In genomic region chr17:24896993-24897269, GRCm38 (mm10) we compare ENCODE assay signal across 8 mouse cellular contexts. TPM values are rescaled to one million over a fixed set of nuclear protein-coding genes. Genes with fewer than 3 reads are reported as not detected.
A peak's percentile ranks its signal among the peaks of the same experiment; 100 is the strongest.
DNase-seq lines count a peak whose midpoint lies in the region; ATAC-seq and TF ChIP-seq lines count a peak whose summit lies in the region.

No protein-coding gene starts in this region.

- peak overlapping the region; percentile 96 for H3K27ac ChIP-seq in gastrocnemius, adult 2 months
- peak overlapping the region; percentile 59; the same call in 1 of the 2 replicates for H3K27ac ChIP-seq in spleen, adult 2 months (ENCODE audit: insufficient read depth, low read length)
- peak overlapping the region; percentile 89 for H3K27ac ChIP-seq in limb, embryonic 15.5 days

- no peak for DNase-seq in gastrocnemius, adult 2 months
- DNase-seq in gastrocnemius, postnatal 14 days = no peak
- DNase-seq in spleen, adult 2 months (ENCODE audit: low read depth in 1 of 2, low spot score in 2 of 2) = no peak
- DNase-seq in spleen, postnatal 14 days (ENCODE audit: low spot score in 2 of 2) = no peak
- peak; percentile 34 for DNase-seq in yolk sac, embryonic 10.5 days (ENCODE audit: low spot score)
- DNase-seq in gastrocnemius, postnatal 10 days = no peak
- no peak for DNase-seq in adrenal gland, postnatal 4 days (ENCODE audit: low spot score in 2 of 2)

- WGBS in spleen, adult 2 months = 65% methylated on average over 11 of the region's 11 CpGs
- WGBS in limb, embryonic 15.5 days = 34% methylated on average over 11 of the region's 11 CpGs

- peak overlapping the region; percentile 95 for H3K4me2 ChIP-seq in limb, embryonic 15.5 days

- H3K27me3 ChIP-seq in spleen, adult 2 months (ENCODE audit: control insufficient read depth, insufficient read depth, low read length) = no peaks in the 10 kb centered on the region
- no peaks in the 10 kb centered on the region for H3K27me3 ChIP-seq in limb, embryonic 15.5 days

- no peak for TF ChIP-seq CTCF in gastrocnemius, adult 2 months (IDR thresholded peaks at IDR 0.05)
- no peak for TF ChIP-seq CTCF in spleen, adult 2 months (IDR thresholded peaks at IDR 0.05; ENCODE audit: extremely low read depth, insufficient read depth, insufficient read length, insufficient replicate concordance)

- TF ChIP-seq POLR2A in spleen, adult 2 months (IDR thresholded peaks at IDR 0.05; ENCODE audit: low read depth, low read length) = no peak

- peak overlapping the region; percentile 92 for H3K9ac ChIP-seq in limb, embryonic 15.5 days

- H3K9me3 ChIP-seq in limb, embryonic 15.5 days = no peaks in the 10 kb centered on the region

- H3K36me3 ChIP-seq in spleen, adult 2 months (ENCODE audit: control insufficient read depth, insufficient read depth, low read length) = peaks cover 34% of the 10 kb centered on the region
- peaks cover 68% of the 10 kb centered on the region for H3K36me3 ChIP-seq in limb, embryonic 15.5 days

- no peak for ATAC-seq in limb, embryonic 15.5 days (ENCODE audit: insufficient number of reproducible peaks, low FRiP score, low TSS enrichment, low read depth)

- peak overlapping the region; percentile 80 for H3K4me3 ChIP-seq in gastrocnemius, adult 2 months
- peak overlapping the region; percentile 86 for H3K4me3 ChIP-seq in spleen, adult 2 months (ENCODE audit: extremely low read depth, insufficient read depth, insufficient read length)
- peak overlapping the region; percentile 90 for H3K4me3 ChIP-seq in limb, embryonic 15.5 days

- H3K4me1 ChIP-seq in spleen, adult 2 months (ENCODE audit: control insufficient read depth, insufficient read depth, insufficient read length) = peaks cover 14% of the 10 kb centered on the region
- H3K4me1 ChIP-seq in limb, embryonic 15.5 days = peaks cover 40% of the 10 kb centered on the region

- intact Hi-C loops in gastrocnemius, adult 2 months (cut with DNase I) = no loop called here
- intact Hi-C loops in gastrocnemius, postnatal 14 days (cut with DNase I; ENCODE audit: low total_unique reads) = no loop called here

RNA-seq across cellular contexts. Expression of gene Nme3, which starts 0.6 kb away (rescaled TPM):
- 10 to 100 TPM; 10.2 to 13.1 TPM for total RNA-seq in gastrocnemius, adult 2 months (2021)
- total RNA-seq in gastrocnemius, postnatal 14 days (2021) = 1 to 10 TPM; 7.6 to 9.0 TPM
- 45.3 and 54.4 TPM in 2 replicates for polyA plus RNA-seq in spleen, adult 2 months (2012; rRNA removed)
- polyA plus RNA-seq in limb, embryonic 15.5 days (2015; fragmentation: Nextera tagmentation; extraction: Ambion mirVana) = 31.9 and 36.0 TPM in 2 replicates
- total RNA-seq in gastrocnemius, postnatal 10 days (2021) = 10 to 100 TPM; 13.5 to 14.7 TPM
- total RNA-seq in adrenal gland, postnatal 4 days (2021) = 10 to 100 TPM; 73.7 to 76.7 TPM

RNA-seq across cellular contexts. Expression of gene Mrps34, which starts 2.0 kb away (rescaled TPM):
- 10 to 100 TPM; 75.8 to 95.7 TPM for total RNA-seq in gastrocnemius, adult 2 months (2021)
- total RNA-seq in gastrocnemius, postnatal 14 days (2021) = 100 to 1,000 TPM; 118 to 120 TPM
- 68.9 and 106 TPM in 2 replicates for polyA plus RNA-seq in spleen, adult 2 months (2012; rRNA removed)
- 81.9 and 86.9 TPM in 2 replicates for polyA plus RNA-seq in limb, embryonic 15.5 days (2015; fragmentation: Nextera tagmentation; extraction: Ambion mirVana)
- total RNA-seq in gastrocnemius, postnatal 10 days (2021) = 100 to 1,000 TPM; 108 to 121 TPM
- 100 to 1,000 TPM; 135 to 137 TPM for total RNA-seq in adrenal gland, postnatal 4 days (2021)

RNA-seq across cellular contexts. Expression of gene Eme2, which starts 2.0 kb away (rescaled TPM):
- total RNA-seq in gastrocnemius, adult 2 months (2021) = 10 to 100 TPM in 1 of 2 experiments, 1 to 10 TPM in 1; 9.3 to 10.9 TPM
- 10 to 100 TPM; 13.9 to 14.5 TPM for total RNA-seq in gastrocnemius, postnatal 14 days (2021)
- polyA plus RNA-seq in spleen, adult 2 months (2012; rRNA removed) = 35.2 and 45.9 TPM in 2 replicates
- 27.4 and 29.9 TPM in 2 replicates for polyA plus RNA-seq in limb, embryonic 15.5 days (2015; fragmentation: Nextera tagmentation; extraction: Ambion mirVana)
- 10 to 100 TPM; 12.0 to 20.8 TPM for total RNA-seq in gastrocnemius, postnatal 10 days (2021)
- total RNA-seq in adrenal gland, postnatal 4 days (2021) = 10 to 100 TPM; 63.5 to 66.9 TPM

RNA-seq across cellular contexts. Expression of gene Spsb3, which starts 10.5 kb away (rescaled TPM):
- 10 to 100 TPM; 30.4 to 37.7 TPM for total RNA-seq in gastrocnemius, adult 2 months (2021)
- 10 to 100 TPM; 24.4 to 29.2 TPM for total RNA-seq in gastrocnemius, postnatal 14 days (2021)
- 76.9 and 112 TPM in 2 replicates for polyA plus RNA-seq in spleen, adult 2 months (2012; rRNA removed)
- 41.7 and 43.7 TPM in 2 replicates for polyA plus RNA-seq in limb, embryonic 15.5 days (2015; fragmentation: Nextera tagmentation; extraction: Ambion mirVana)
- 10 to 100 TPM; 28.2 to 30.4 TPM for total RNA-seq in gastrocnemius, postnatal 10 days (2021)
- 10 to 100 TPM; 35.5 to 37.8 TPM for total RNA-seq in adrenal gland, postnatal 4 days (2021)

RNA-seq across cellular contexts. Expression of gene Nubp2, which starts 10.8 kb away (rescaled TPM):
- 10 to 100 TPM; 10.5 to 11.3 TPM for total RNA-seq in gastrocnemius, adult 2 months (2021)
- 10 to 100 TPM; 12.5 to 14.6 TPM for total RNA-seq in gastrocnemius, postnatal 14 days (2021)
- polyA plus RNA-seq in spleen, adult 2 months (2012; rRNA removed) = 43.5 and 47.2 TPM in 2 replicates
- polyA plus RNA-seq in limb, embryonic 15.5 days (2015; fragmentation: Nextera tagmentation; extraction: Ambion mirVana) = 47.7 and 49.6 TPM in 2 replicates
- 10 to 100 TPM; 15.0 to 18.5 TPM for total RNA-seq in gastrocnemius, postnatal 10 days (2021)
- total RNA-seq in adrenal gland, postnatal 4 days (2021) = 10 to 100 TPM; 51.9 to 55.3 TPM

Comparison
In these comparisons a context has a peak if more than half of its experiments do, and no peak if none do; other contexts are left out.
1. RNA of gene Nme3, which starts 0.6 kb away (total RNA-seq): 73.7 to 76.7 TPM in adrenal gland, postnatal 4 days; 13.5 to 14.7 TPM in gastrocnemius, postnatal 10 days, 10.2 to 13.1 TPM in gastrocnemius, adult 2 months and 7.6 to 9.0 TPM in gastrocnemius, postnatal 14 days; every median in the first group is over 4 times any median in the second.
2. Peak in every context shown above with its lines, with median percentiles within 50 percentile points of each other: H3K27ac ChIP-seq and H3K4me3 ChIP-seq.